Mouse (Mus musculus) left cerebral cortex, postnatal 4 days (tissue): Measurements from ENCODE around the gene Btnl4. TPM values are rescaled to one million over a fixed set of nuclear protein-coding genes. Genes with fewer than 3 reads are reported as not detected.

Experiments used
- DNase-seq: peaks from one replicate; pipeline ENCODE4 v3.0.0-alpha.2; 2022
- intact Hi-C: fragments of 180-260 bp; cut with DNase I; formaldehyde crosslinking; loops from one replicate; pipeline ENCODE4 v1.15.1; 2025
- total RNA-seq, 2 experiments: library from RNA; stranded (reverse); gene quantifications; 2 replicates each; pipeline ENCODE4 v1.2.3; 2021

Gene Btnl4
- total RNA-seq, 2 experiments from 2014 or later = not detected

DNA sequence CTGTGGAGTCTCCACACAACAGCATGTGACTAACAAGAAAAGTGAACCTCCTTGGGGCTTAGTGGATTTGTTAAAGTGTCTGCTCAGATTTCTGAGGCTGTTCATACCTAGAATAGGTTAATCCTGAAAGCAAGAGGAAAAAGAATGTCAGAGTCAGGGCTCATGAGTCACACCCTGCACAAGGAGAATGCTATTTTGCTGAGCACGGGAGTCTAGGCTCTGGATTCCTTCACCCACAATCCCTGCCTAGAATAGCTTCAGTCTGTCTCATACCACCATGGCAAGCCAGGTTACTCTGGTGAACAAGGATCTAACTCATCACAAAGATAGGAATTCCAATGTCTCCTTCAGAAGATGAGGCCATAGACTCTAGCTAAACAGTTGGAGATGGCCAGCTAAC, 38.5 kb downstream of the Btnl4 start:
- no peak for DNase-seq
- intact Hi-C loops = loop anchor here (5.0 kb wide), 1 partner anchor 119 kb away; no protein-coding TSS in a partner anchor

DNA sequence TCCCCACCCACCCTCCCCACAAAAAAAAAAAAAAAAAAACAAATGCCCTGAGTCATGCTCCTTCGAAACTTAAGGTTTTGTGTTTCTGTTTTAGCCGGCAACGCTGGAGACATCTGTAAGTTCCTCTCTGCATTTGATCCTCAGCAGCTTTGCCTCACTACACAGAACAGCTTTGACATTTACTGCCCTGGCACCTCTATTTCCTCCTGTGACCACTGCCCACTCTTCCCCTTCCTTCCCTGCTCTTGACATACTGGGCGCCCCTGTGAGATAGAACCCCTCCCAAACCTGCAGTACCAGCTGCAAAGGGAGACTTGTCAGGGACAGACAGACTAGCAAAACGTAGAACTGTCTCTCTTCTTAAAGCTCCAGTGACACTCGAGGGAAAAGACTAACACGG, 39.5 kb downstream of the Btnl4 start:
- DNase-seq = no peak
- intact Hi-C loops = loop anchor here (5.0 kb wide), 1 partner anchor 120 kb away; no protein-coding TSS in a partner anchor

DNA sequence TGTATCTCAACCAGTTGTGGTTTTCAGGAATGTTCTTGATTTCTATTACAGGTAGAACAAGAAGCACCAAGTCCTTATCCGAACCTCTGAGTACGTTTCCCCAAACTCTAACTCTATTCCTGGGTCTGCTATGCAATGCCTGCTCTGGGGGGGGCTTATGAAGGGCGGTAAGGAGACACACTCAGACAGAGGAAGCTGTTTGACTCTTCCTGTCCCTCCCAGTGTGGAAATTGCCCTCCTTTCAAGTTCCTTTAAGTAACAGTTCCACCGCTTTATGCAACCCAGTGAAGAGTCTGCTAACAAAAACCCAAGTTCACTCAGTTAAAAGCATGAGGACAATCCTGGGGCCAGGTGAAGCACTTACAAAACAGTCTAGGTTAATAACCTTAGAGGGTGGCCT, 40.0 kb downstream of the Btnl4 start:
- intact Hi-C loops = loop anchor here (5.0 kb wide), 1 partner anchor 120 kb away; no protein-coding TSS in a partner anchor
- DNase-seq = no peak

GRCm38 (mm10) chr17:34427597-34427996, 49.5 kb downstream of the Btnl4 start:
- intact Hi-C loops = no loop called here
- no peak for DNase-seq

GRCm38 (mm10) chr17:34420014-34420413, 57.1 kb downstream of the Btnl4 start:
- no peak for DNase-seq
- intact Hi-C loops = no loop called here

Other genes with a start within 250 kb of the Btnl4 start
- gene H2-Ob, start 238.4 kb downstream of the Btnl4 start, total RNA-seq = not detected
- gene H2-Ab1, start 219.6 kb downstream of the Btnl4 start, total RNA-seq = 1 to 10 TPM in 1 of 2 experiments, under 1 TPM in 1; 0.80 to 1.2 TPM
- gene H2-Aa, start 189.5 kb downstream of the Btnl4 start, total RNA-seq = 1 to 10 TPM in 1 of 2 experiments, under 1 TPM in 1; 0.68 to 1.2 TPM
- gene H2-Eb1, start 171.5 kb downstream of the Btnl4 start, total RNA-seq = 1 to 10 TPM in 1 of 2 experiments, under 1 TPM in 1; 0.48 to 2.3 TPM
- gene H2-Eb2, start 151.7 kb downstream of the Btnl4 start, total RNA-seq = not detected
- under 1 TPM; 0.36 to 0.38 TPM for gene Btnl2, start 122.5 kb downstream of the Btnl4 start, total RNA-seq
- gene Btnl1, start 100.2 kb downstream of the Btnl4 start, total RNA-seq = not detected
- gene BC051142, start 78.5 kb downstream of the Btnl4 start, total RNA-seq = 10 to 100 TPM in 1 of 2 experiments, 1 to 10 TPM in 1; 8.2 to 11.1 TPM
- gene Btnl6, start 40.0 kb upstream of the Btnl4 start, total RNA-seq = not detected
- 1 to 10 TPM; 9.8 TPM for gene Notch4, start 87.0 kb upstream of the Btnl4 start, total RNA-seq
- 1 to 10 TPM; 1.6 to 2.8 TPM for gene Gpsm3, start 112.5 kb upstream of the Btnl4 start, total RNA-seq
- gene Pbx2, start 113.9 kb upstream of the Btnl4 start, total RNA-seq = 10 to 100 TPM; 36.2 to 39.3 TPM
- 1 to 10 TPM; 1.8 TPM for gene Ager, start 120.5 kb upstream of the Btnl4 start, total RNA-seq
- 100 to 1,000 TPM; 106 to 109 TPM for gene Rnf5, start 126.4 kb upstream of the Btnl4 start, total RNA-seq
- gene Agpat1, start 126.9 kb upstream of the Btnl4 start, total RNA-seq = 100 to 1,000 TPM; 145 to 154 TPM
- 1 to 10 TPM; 4.9 to 5.9 TPM for gene Egfl8, start 138.7 kb upstream of the Btnl4 start, total RNA-seq
- 10 to 100 TPM; 30.3 to 32.7 TPM for gene Ppt2, start 151.2 kb upstream of the Btnl4 start, total RNA-seq
- gene Prrt1, start 152.2 kb upstream of the Btnl4 start, total RNA-seq = 10 to 100 TPM; 78.2 to 81.9 TPM
- gene Fkbpl, start 167.4 kb upstream of the Btnl4 start, total RNA-seq = 10 to 100 TPM in 1 of 2 experiments, 1 to 10 TPM in 1; 7.9 to 10.5 TPM
- gene Atf6b, start 169.8 kb upstream of the Btnl4 start, total RNA-seq = 10 to 100 TPM; 72.8 to 75.4 TPM
- 1 to 10 TPM; 1.9 to 2.2 TPM for gene Tnxb, start 193.2 kb upstream of the Btnl4 start, total RNA-seq